Mouse (Mus musculus) E14TG2a.4 (cell line): ENCODE results near the gene Tshz2.

Source experiments
- CTCF ChIP-seq: conservative IDR thresholded peaks from 2 replicates; pipeline ENCODE4 v1.5.1; 2014; ENCODE audit warnings: low read length
- NANOG ChIP-seq: IDR thresholded peaks from 2 replicates; pipeline ENCODE4 v1.6.1; 2014; ENCODE audit warnings: borderline replicate concordance, low read length, mixed read lengths

DNA sequence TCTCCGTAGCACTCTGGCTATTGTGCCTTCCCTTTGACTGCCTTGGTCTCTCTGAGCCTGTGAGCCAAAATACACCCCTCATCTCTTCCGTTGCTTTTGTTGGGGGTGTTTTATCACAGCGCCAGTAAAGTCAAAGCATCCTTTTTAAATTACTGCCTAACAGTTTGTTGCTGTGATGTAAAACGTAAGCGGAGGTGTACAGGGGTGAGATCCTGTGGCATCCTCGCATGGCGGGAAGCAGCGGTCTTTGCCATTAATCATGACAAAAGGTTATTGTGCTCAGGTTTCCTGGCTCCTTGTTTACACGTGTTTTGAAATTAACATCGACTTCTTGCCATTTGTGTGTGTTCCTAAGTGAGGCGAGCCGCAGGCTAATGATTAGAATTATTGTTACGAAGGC is 282.5 kb downstream of the Tshz2 start:
- no peak for TF ChIP-seq CTCF
- TF ChIP-seq NANOG: no peak
